Comparison of ENCODE assay signal across 26 mouse cellular contexts in genomic region chr7:110908209-110909144, GRCm38 (mm10). TPM values are rescaled to one million over a fixed set of nuclear protein-coding genes. Genes with fewer than 3 reads are reported as not detected.
DNase-seq lines count a peak whose midpoint lies in the region; ATAC-seq and TF ChIP-seq lines count a peak whose summit lies in the region.
"Had no signal": no experiment of that assay in that cellular context is flagged by ENCODE, and none has a peak within 500 bp of the region (broad histone marks: within the 10 kb centered on the region; RNA-seq: fewer than 3 reads in every experiment).

No protein-coding gene starts in this region.

- no peaks in the 10 kb centered on the region for H3K79me2 ChIP-seq in CH12.LX (replicated peaks; ENCODE audit: control insufficient read depth, extremely low read depth, insufficient read depth, poor library complexity, severe bottlenecking)

- no peak for TF ChIP-seq EP300 in liver, postnatal 0 days (IDR thresholded peaks at IDR 0.05; ENCODE audit: low read depth)
- TF ChIP-seq EP300 in CH12.LX (IDR thresholded peaks at IDR 0.05; ENCODE audit: low read length) = no peak

- no peak for TF ChIP-seq POLR2A in CH12.LX (IDR thresholded peaks at IDR 0.05; ENCODE audit: low read depth, low read length)

- H3K36me3 ChIP-seq in liver, postnatal 0 days (replicated peaks; ENCODE audit: insufficient read depth, low read length) = no peaks in the 10 kb centered on the region
- H3K36me3 ChIP-seq in CH12.LX (replicated peaks in 1 of 2; ENCODE audit: control insufficient read depth in 1 of 2, insufficient read depth in 1 of 2, low read length in 1 of 2) = no peaks in the 10 kb centered on the region
- no peaks in the 10 kb centered on the region for H3K36me3 ChIP-seq in splenic B cell, adult 2 months (ENCODE audit: control insufficient read depth, insufficient read depth, low read length, poor library complexity, severe bottlenecking)
- H3K36me3 ChIP-seq: embryonic facial prominence, embryonic 13.5 days; forebrain, embryonic 12.5 days; hindbrain, embryonic 10.5 days; lung, embryonic 15.5 days; midbrain, embryonic 10.5 days had no signal

- in situ Hi-C loops in CH12.LX (cut with MboI; ENCODE audit: low pct_ligation_motif_present, low pct_unique_long_range_greater_than_20kb, low sequenced_read_pairs) = no loop called here

- peak overlapping the region; percentile 12; the same call in 1 of the 2 replicates for H3K27ac ChIP-seq in liver, postnatal 0 days (ENCODE audit: low read depth)
- no peak overlapping the region for H3K27ac ChIP-seq in CH12.LX (ENCODE audit: insufficient read depth, low read depth)
- H3K27ac ChIP-seq: embryonic facial prominence, embryonic 13.5 days; forebrain, embryonic 12.5 days; gastrocnemius, adult 2 months; hindbrain, embryonic 10.5 days; left cerebral cortex, adult 2 months; liver, embryonic 14.5 days; lung, embryonic 15.5 days; midbrain, embryonic 10.5 days had no signal

- H3K4me3 ChIP-seq in liver, postnatal 0 days (ENCODE audit: low read depth, low read length) = no peak overlapping the region
- no peak overlapping the region for H3K4me3 ChIP-seq in CH12.LX (replicated peaks in 1 of 3; ENCODE audit: low read depth in 2 of 3, low read length in 2 of 3, poor library complexity in 1 of 3)
- H3K4me3 ChIP-seq: embryonic facial prominence, embryonic 13.5 days; erythroblast, embryonic 14.5 days; forebrain, embryonic 12.5 days; gastrocnemius, adult 2 months; hindbrain, embryonic 10.5 days; left cerebral cortex, adult 2 months; lung, embryonic 15.5 days; midbrain, embryonic 10.5 days had no signal

- H3K9ac ChIP-seq in liver, postnatal 0 days (replicated peaks) = no peak overlapping the region
- H3K9ac ChIP-seq in CH12.LX (ENCODE audit: insufficient read depth, low read depth) = no peak overlapping the region
- H3K9ac ChIP-seq: embryonic facial prominence, embryonic 13.5 days; forebrain, embryonic 12.5 days; liver, embryonic 14.5 days; lung, embryonic 15.5 days had no signal

- no peak for TF ChIP-seq CTCF in liver, postnatal 0 days (IDR thresholded peaks at IDR 0.05; ENCODE audit: low read depth)
- no peak for TF ChIP-seq CTCF in CH12.LX (conservative IDR thresholded peaks at IDR 0.05 in 1 of 2, IDR thresholded peaks at IDR 0.05 in 1 of 2; ENCODE audit: low read depth in 2 of 2, low read length in 2 of 2)

- H3K27me3 ChIP-seq in liver, postnatal 0 days (ENCODE audit: insufficient read depth, low read length) = no peaks in the 10 kb centered on the region
- H3K27me3 ChIP-seq in CH12.LX (replicated peaks) = no peaks in the 10 kb centered on the region
- no peaks in the 10 kb centered on the region for H3K27me3 ChIP-seq in splenic B cell, adult 2 months (ENCODE audit: control insufficient read depth, insufficient read depth, low read length, poor library complexity, severe bottlenecking)
- H3K27me3 ChIP-seq: embryonic facial prominence, embryonic 13.5 days; forebrain, embryonic 12.5 days; lung, embryonic 15.5 days had no signal

- no peak for TF ChIP-seq RAD21 in CH12.LX (IDR thresholded peaks at IDR 0.05; ENCODE audit: low read depth, low read length)

- no peaks in the 10 kb centered on the region for H3K9me3 ChIP-seq in liver, postnatal 0 days (ENCODE audit: low read length)
- H3K9me3 ChIP-seq in CH12.LX (replicated peaks; ENCODE audit: low read length) = no peaks in the 10 kb centered on the region
- H3K9me3 ChIP-seq: embryonic facial prominence, embryonic 13.5 days; forebrain, embryonic 12.5 days; hindbrain, embryonic 10.5 days; lung, embryonic 15.5 days; midbrain, embryonic 10.5 days had no signal

- ATAC-seq in liver, postnatal 0 days = no peak
- ATAC-seq in hematopoietic stem cell, adult 5-6 weeks (replicated peaks in 1 of 2; ENCODE audit: insufficient read depth in 1 of 2, low FRiP score in 2 of 2, low TSS enrichment in 1 of 2, low read depth in 1 of 2, poor library complexity in 2 of 2, severe bottlenecking in 2 of 2) = peak; percentile 45 to 72; a peak in 3 of 4 replicates
- ATAC-seq: Patski had no signal

- dilution Hi-C loops in CH12.LX (cut with MboI; ENCODE audit: extremely low pct_ligation_motif_present, extremely low pct_unique_long_range_greater_than_20kb, low sequenced_read_pairs) = no loop called here

- WGBS in liver, postnatal 0 days (ENCODE audit: insufficient replicate concordance) = 59% methylated on average over 8 of the region's 8 CpGs

- 0 out of 2 replicates have a peak overlapping the region, but pooled peaks have one; percentile 3 for H3K4me2 ChIP-seq in liver, postnatal 0 days (ENCODE audit: low read depth, low read length)
- H3K4me2 ChIP-seq in CH12.LX (ENCODE audit: insufficient read depth, low read depth, poor library complexity, severe bottlenecking) = peak overlapping the region; percentile 37; the same call in 1 of the 2 replicates
- H3K4me2 ChIP-seq: embryonic facial prominence, embryonic 13.5 days; forebrain, embryonic 12.5 days; heart, embryonic 11.5 days; lung, embryonic 15.5 days had no signal

- no peak for DNase-seq in liver, postnatal 0 days
- no peak for DNase-seq in liver
- DNase-seq in CH12.LX (ENCODE audit: extremely low read depth) = peak; percentile 31
- DNase-seq in splenic B cell, adult 2 months (ENCODE audit: low read depth, low spot score) = peak; percentile 63
- no peak for DNase-seq in adrenal gland, postnatal 10 days
- DNase-seq in left cerebral cortex, adult 18-20 months (ENCODE audit: low spot score in 2 of 2) = no peak
- DNase-seq in c-Kit-positive CD71-positive TER-119-positive erythroid progenitor cells, embryonic 14.5 days (ENCODE audit: low spot score) = no peak
- DNase-seq: cerebellum, adult 18-20 months; cerebellum, postnatal 14 days; embryo, embryonic 11 days; gastrocnemius, adult 2 months; kidney, adult 11 months; kidney, postnatal 4 days; lung, postnatal 36 days; right cerebral cortex, postnatal 14 days had no signal

- H3K4me1 ChIP-seq in liver, postnatal 0 days (ENCODE audit: insufficient read depth) = peaks cover 19% of the 10 kb centered on the region
- H3K4me1 ChIP-seq in CH12.LX (ENCODE audit: control insufficient read depth in 1 of 2, insufficient read depth in 2 of 2) = peaks cover 0 to 12% of the 10 kb centered on the region in 2 experiments; a peak in 2 of 4 replicates
- H3K4me1 ChIP-seq: embryonic facial prominence, embryonic 13.5 days; forebrain, embryonic 12.5 days; hindbrain, embryonic 10.5 days; lung, embryonic 15.5 days; midbrain, embryonic 10.5 days had no signal

TF ChIP-seq in CH12.LX, 34 proteins besides CTCF, POLR2A, EP300 and RAD21:
- TF ChIP-seq KAT2A (IDR thresholded peaks at IDR 0.05; ENCODE audit: insufficient replicate concordance, low read length) (no peak), POLR2AphosphoS2 (IDR thresholded peaks at IDR 0.05; ENCODE audit: low read depth, low read length) (no peak), PAX5 (IDR thresholded peaks at IDR 0.05; ENCODE audit: low read length) (no peak), RCOR1 (conservative IDR thresholded peaks at IDR 0.05; ENCODE audit: low read depth, low read length) (no peak), MAX (IDR thresholded peaks at IDR 0.05; ENCODE audit: low read length) (no peak), BHLHE40 (IDR thresholded peaks at IDR 0.05; ENCODE audit: low read depth, low read length) (no peak), UBTF (IDR thresholded peaks at IDR 0.05; ENCODE audit: low read depth, low read length) (no peak), IRF4 (IDR thresholded peaks at IDR 0.05; ENCODE audit: low read depth, low read length) (no peak), ZNF384 (IDR thresholded peaks at IDR 0.05; ENCODE audit: low read depth, low read length) (no peak), MXI1 (IDR thresholded peaks at IDR 0.05; ENCODE audit: low read depth, low read length) (no peak), ZKSCAN1 (IDR thresholded peaks at IDR 0.05; ENCODE audit: borderline replicate concordance, low read depth, low read length) (no peak), JUND (conservative IDR thresholded peaks at IDR 0.05; ENCODE audit: low read depth, low read length) (no peak), MAFK (IDR thresholded peaks at IDR 0.05; ENCODE audit: insufficient replicate concordance, low read length) (no peak), USF1 (IDR thresholded peaks at IDR 0.05; ENCODE audit: low read depth, low read length) (no peak), NELFE (IDR thresholded peaks at IDR 0.05; ENCODE audit: low read depth, low read length) (no peak), JUN (IDR thresholded peaks at IDR 0.05; ENCODE audit: insufficient read depth, low read depth, low read length) (no peak)

RNA-seq across cellular contexts. Expression of gene Lyve1, which starts 45.4 kb away (rescaled TPM):
- polyA plus RNA-seq in liver, postnatal 0 days (2015; fragmentation: Nextera tagmentation; extraction: Ambion mirVana) = 37.4 and 45.7 TPM in 2 replicates
- total RNA-seq in CH12.LX (2012; rRNA removed) (not detected in 2 replicates), CH12.LX (2014; rRNA removed) (not detected in 2 replicates)
- not detected in 2 replicates for polyA plus RNA-seq in CH12.LX (2012; ENCODE audit: insufficient read length, low read depth)
- 0.31 TPM in 1 of 2 replicates, not detected in the other for total RNA-seq in hematopoietic stem cell, adult 5-6 weeks (2017)
- total RNA-seq in adrenal gland, postnatal 10 days (2021) = 10 to 100 TPM; 15.1 to 20.6 TPM
- total RNA-seq in left cerebral cortex, adult 18-20 months (2021) = 1 to 10 TPM; 1.5 to 1.6 TPM
- polyA plus RNA-seq: Patski had no signal

Comparison
In these comparisons a context has a peak if more than half of its experiments do, and no peak if none do; other contexts are left out.
1. DNase-seq: peak in CH12.LX (single experiment) and splenic B cell, adult 2 months (single experiment); none in liver, postnatal 0 days (single experiment), liver (single experiment), adrenal gland, postnatal 10 days (single experiment), left cerebral cortex, adult 18-20 months (0 of 2) and c-Kit-positive CD71-positive TER-119-positive erythroid progenitor cells, embryonic 14.5 days (single experiment).
2. RNA of gene Lyve1, which starts 45.4 kb away (total RNA-seq): 15.1 to 20.6 TPM in adrenal gland, postnatal 10 days; 1.5 to 1.6 TPM in left cerebral cortex, adult 18-20 months, not detected in CH12.LX and 0.31 TPM in hematopoietic stem cell, adult 5-6 weeks; every median in the first group is over 4 times any median in the second.